Mouse (Mus musculus) lung, embryonic 15.5 days (tissue): ENCODE measurements around the gene Szt2. TPM values are rescaled to one million over a fixed set of nuclear protein-coding genes. Genes with fewer than 3 reads are reported as not detected.

ENCODE experiments used
- ATAC-seq: fragments of 200-750 bp; cut with Nextera tagmentation; 2 replicates; pipeline ENCODE4 v1.8.0; 2017; ENCODE audit warnings: moderate number of reproducible peaks, borderline replicate concordance; ENCODE audit not compliant: low FRiP score, low TSS enrichment; ENCODE audit errors: extremely low read depth
- H3K27ac ChIP-seq: fragments of 300-500 bp; sonication (generic); 2 replicates; pipeline ENCODE4 v1.5.1; 2015; ENCODE audit warnings: moderate library complexity, mild to moderate bottlenecking, inconsistent platforms
- H3K27me3 ChIP-seq: fragments of 300-500 bp; sonication (generic); 2 replicates; pipeline ENCODE4 v1.6.1; 2015; ENCODE audit warnings: inconsistent platforms
- H3K36me3 ChIP-seq: fragments of 300-500 bp; sonication (generic); 2 replicates; pipeline ENCODE4 v1.6.1; 2015; ENCODE audit warnings: inconsistent platforms
- H3K4me1 ChIP-seq: fragments of 300-500 bp; sonication (generic); 2 replicates; pipeline ENCODE4 v1.6.1; 2015; ENCODE audit warnings: inconsistent platforms
- H3K4me2 ChIP-seq: fragments of 300-500 bp; sonication (generic); 2 replicates; pipeline ENCODE4 v1.6.1; 2015; ENCODE audit warnings: inconsistent platforms, mild to moderate bottlenecking, moderate library complexity
- H3K4me3 ChIP-seq: fragments of 300-500 bp; sonication (generic); 2 replicates; pipeline ENCODE4 v1.5.1; 2015; ENCODE audit warnings: mild to moderate bottlenecking, inconsistent platforms
- H3K9ac ChIP-seq: fragments of 300-500 bp; sonication (generic); 2 replicates; pipeline ENCODE4 v1.6.1; 2015; ENCODE audit warnings: inconsistent platforms
- H3K9me3 ChIP-seq: fragments of 300-500 bp; sonication (generic); 2 replicates; pipeline ENCODE4 v1.6.1; 2016; ENCODE audit warnings: inconsistent platforms
- WGBS: fragments of 180-500 bp; shearing (Covaris S2); methylation state at CpG from one replicate; pipeline ENCODE4 v1.1.7; 2015; 5-methylcytosine and 5-hydroxymethylcytosine counted together
- polyA plus RNA-seq: library from polyadenylated mRNA; unstranded; fragments of >200 nt; fragmentation: Nextera tagmentation; extraction: Ambion mirVana; gene quantifications from 2 replicates; pipeline ENCODE4 v1.2.1, GENCODE M21; 2015

The Szt2 gene
- polyA plus RNA-seq, 1 experiment from 2014 or later: 7.0 TPM

DNA sequence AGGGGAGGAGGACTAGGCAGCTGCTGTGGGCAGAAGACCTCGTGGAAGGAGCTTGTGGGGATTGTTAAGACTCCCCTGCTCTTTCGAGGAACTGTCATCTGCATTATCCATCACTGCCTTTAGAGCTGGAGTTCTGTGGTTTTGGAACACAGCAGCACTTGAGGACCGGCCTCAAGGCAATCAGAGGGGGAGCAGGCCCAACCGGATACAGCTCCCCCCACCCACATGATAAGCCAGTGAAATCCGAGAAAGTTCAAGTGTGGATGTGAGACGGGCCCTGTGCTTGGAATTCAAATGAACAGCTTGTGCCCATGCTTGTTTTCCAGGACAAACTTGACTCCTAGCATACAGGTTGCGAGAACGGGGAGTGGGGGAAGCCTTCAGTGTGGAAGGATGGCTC lies 93.8 kb downstream of the Szt2 start:
- no peak for ATAC-seq
- 12% methylated on average over 8 of the region's 8 CpGs for WGBS
- H3K9ac ChIP-seq: no peak overlapping the region

More for the DNA sequence above, 93.8 kb downstream of the Szt2 start:
- Histone ChIP-seq H3K4me2 (no peak overlapping the region), H3K27ac (no peak overlapping the region), H3K36me3 (no peaks in the 10 kb centered on the region), H3K4me1 (peaks cover 22% of the 10 kb centered on the region), H3K4me3 (no peak overlapping the region), H3K27me3 (no peaks in the 10 kb centered on the region), H3K9me3 (no peaks in the 10 kb centered on the region)

Other genes with a start within 250 kb of the Szt2 start
- 39.3 and 40.0 TPM in 2 replicates for gene Kdm4a, start 229.2 kb downstream of the Szt2 start, polyA plus RNA-seq
- gene Ptprf, start 117.9 kb downstream of the Szt2 start, polyA plus RNA-seq: 73.4 and 82.9 TPM in 2 replicates
- gene Med8, start 64 bp upstream of the Szt2 start, polyA plus RNA-seq: 86.0 and 90.9 TPM in 2 replicates
- gene Elovl1, start 18.8 kb upstream of the Szt2 start, polyA plus RNA-seq: 95.3 and 107 TPM in 2 replicates
- 311 and 313 TPM in 2 replicates for gene Cdc20, start 28.1 kb upstream of the Szt2 start, polyA plus RNA-seq
- gene Mpl, start 48.2 kb upstream of the Szt2 start, polyA plus RNA-seq: 0.40 and 0.74 TPM in 2 replicates
- 85.6 and 86.1 TPM in 2 replicates for gene Tie1, start 80.8 kb upstream of the Szt2 start, polyA plus RNA-seq
- gene 2610528J11Rik, start 117.7 kb upstream of the Szt2 start, polyA plus RNA-seq: 12.9 and 13.1 TPM in 2 replicates
- gene Tmem125, start 134.8 kb upstream of the Szt2 start, polyA plus RNA-seq: 5.8 and 6.3 TPM in 2 replicates
- gene Cfap57, start 211.5 kb upstream of the Szt2 start, polyA plus RNA-seq: 0.55 and 0.64 TPM in 2 replicates
- 123 and 124 TPM in 2 replicates for gene Ebna1bp2, start 211.5 kb upstream of the Szt2 start, polyA plus RNA-seq
- not detected in 2 replicates for gene Olfr62, start 249.7 kb upstream of the Szt2 start, polyA plus RNA-seq